Mouse (Mus musculus) layer of hippocampus, adult 9-10 months (tissue): ENCODE data around the gene Hmga1.

Experiments
- DNase-seq: peaks from one replicate; pipeline ENCODE4 v3.0.0; 2022; ENCODE audit warnings: low spot score

Gene Hmga1

GRCm38 (mm10) chr17:27556315-27557011 is at the start of gene Hmga1:
Hmga1 (plus strand) TSS chr17:27556497.
- DNase-seq = no peak

DNA sequence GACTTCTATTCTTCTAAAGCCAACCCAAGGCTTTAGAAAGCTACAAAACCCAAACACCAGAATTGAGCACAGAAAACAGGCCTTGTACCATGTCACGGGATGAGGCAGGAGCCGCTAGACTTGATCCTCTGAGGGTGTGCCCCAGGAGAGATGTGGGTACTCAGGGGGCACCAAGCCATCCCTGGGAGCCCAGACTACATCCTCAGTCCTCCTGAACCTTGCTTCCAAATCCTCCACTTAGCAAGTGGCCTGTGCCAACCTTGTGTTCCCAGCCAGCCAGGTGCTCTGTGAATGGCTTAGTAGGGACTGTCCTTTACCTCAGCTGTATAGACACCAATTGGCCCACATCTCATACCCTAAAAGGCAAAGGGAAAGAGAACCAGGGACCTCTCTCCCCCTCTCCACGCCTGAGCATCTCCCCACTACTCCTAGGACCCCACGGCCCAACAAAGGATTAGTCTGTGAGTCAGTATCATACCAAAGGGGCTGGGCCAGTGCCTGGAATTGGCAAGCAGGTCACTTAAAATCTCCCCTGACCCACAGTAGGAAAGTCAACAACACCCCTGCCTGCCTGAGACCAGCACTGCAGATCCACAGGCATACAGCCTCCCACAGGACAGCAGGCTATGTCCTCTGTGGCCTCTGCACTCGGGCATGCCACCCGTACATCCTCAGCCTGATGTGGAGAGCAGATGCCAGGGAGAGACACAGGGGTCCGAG is 49.3 kb upstream of the Hmga1 start:
- no peak for DNase-seq

DNA sequence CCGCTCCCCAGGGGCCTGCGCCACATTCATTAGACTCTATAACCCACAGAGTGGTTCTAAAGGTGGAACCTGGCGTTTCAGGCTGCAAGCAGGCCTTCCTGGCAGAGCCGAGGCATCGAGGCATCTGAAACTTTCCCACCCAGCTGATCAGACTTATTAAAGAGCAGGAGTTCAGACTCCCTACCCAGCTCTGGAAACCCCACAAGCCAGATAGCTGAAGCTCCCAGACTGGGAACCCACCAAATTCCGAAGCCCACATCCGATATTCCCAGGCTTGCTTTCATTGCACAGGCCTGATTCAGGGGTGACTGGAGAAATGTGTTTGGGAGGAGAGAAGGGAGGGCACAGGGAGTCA is 48.7 kb upstream of the Hmga1 start:
- no peak for DNase-seq

- DNase-seq = no peak
Observed at GRCm38 (mm10) chr17:27508002-27508401, 48.3 kb upstream of the Hmga1 start.

DNA sequence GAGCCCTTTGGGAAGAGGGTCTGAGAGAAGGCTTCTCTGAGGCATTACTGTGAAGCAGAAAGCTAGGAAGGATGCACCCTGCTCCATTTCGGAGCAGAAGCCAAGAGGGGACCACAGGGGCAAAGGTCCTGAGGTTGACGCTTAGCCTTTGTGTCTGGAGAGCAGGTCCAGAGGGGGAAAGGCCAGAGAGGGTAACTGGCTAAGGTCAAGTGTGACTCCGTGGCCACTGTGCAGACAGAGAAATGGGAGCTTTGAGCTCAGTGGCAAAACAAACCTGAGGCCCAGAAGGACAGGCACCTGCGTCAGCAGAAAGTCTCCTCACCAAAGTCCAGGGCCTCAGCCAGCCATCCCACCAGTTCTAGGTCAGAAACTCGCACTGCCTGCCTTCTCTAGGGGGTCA is 47.8 kb upstream of the Hmga1 start:
- DNase-seq = no peak

DNA sequence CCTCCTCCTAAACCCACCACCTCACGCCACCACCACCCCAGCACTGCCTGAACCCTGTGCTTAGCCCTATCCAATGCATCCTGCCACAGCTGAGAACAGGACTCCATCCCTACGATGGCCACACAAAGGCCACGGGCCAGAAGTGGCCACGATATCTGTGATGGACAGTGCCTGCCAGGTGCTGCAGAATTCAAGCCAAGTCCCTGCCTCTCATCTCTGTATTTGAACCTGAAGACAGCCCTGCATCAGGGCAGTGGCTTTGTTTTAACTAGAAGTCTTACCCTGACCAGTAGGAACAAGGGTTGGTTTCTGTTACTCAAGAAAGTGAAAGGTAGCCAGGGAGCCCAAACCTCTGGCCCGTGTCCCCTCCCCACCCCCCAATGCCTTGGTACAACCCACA is 47.2 kb upstream of the Hmga1 start:
- DNase-seq = no peak

DNA sequence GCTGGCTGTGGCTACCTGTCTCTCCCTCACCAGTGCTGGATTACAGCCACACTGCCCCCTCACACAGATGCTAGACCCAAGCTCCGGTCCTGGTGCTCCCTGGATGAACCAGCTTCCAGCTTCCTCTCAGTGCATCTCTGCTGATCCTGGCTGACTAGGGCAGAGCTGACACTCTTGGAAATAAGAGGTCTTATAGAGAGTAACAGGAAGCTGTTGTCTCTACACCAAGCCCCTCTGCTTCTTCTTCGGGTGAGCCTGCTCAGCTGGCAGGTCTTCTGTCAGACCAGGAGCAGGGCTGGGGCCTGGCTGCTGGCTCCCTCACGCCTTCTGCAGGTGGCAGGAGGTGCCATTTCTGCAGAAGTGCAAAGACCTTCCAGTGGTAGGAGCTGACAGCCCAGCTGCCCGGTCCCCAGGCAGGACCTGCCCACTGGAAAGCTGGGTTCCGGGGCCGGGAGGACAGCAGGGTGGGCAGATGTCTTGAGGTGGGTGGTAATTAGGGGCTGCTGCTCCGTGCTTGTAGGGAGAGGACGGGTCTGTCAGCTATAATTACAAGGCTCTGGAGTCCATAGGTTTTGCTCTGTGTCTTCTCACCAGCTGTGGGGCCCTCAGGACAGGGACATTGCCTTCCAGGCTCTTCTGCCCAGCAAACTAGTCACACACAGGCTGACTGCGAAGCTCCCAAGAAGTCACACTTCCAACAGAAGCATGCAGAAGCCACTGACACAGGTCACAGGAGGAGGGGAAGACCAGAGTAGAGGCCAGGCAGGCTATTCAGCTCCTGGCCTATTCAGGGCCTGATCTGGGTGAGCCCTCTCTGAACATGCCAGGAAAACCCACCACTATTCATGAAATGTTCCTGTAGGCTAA is 45.8 kb upstream of the Hmga1 start:
- DNase-seq = no peak

- DNase-seq = no peak
Observed at GRCm38 (mm10) chr17:27511125-27511735, 45.1 kb upstream of the Hmga1 start.

DNA sequence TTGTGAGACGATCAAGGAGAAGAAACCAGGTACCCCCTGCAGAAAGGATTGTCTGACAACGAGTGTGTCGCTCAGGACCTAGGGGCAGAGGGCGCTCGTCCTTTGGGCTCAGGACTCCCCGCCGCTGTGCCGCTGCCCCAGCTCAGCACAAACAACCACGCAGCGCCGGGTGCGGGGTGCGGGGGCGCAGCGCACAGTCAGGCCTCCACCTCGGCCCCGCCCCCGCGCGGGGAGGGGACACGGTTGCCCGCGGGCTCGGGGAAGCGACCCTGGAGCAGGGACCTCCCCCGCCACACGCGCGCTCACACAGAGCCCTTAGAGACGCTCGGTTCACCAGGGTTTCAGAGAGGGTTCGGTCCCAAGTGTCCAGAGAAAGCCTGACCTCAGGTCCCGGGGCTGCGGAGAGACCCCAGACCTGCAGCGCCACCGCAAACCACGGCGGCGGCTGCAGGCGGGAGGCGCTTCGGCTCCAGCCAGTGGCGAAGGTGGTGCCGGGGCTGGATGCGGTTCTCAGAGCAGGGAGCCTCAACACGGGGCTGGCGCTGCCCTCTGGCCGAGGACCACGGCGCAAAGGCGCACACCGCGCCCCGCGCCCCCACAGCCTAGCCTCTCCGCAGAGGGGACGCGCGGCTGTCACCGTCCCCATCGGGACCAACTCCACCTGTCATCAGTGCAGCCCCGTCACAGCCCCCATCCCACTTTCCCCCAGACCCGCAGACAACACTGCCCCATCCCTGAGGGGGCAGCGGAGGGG is 44.3 kb upstream of the Hmga1 start:
- DNase-seq = no peak

DNA sequence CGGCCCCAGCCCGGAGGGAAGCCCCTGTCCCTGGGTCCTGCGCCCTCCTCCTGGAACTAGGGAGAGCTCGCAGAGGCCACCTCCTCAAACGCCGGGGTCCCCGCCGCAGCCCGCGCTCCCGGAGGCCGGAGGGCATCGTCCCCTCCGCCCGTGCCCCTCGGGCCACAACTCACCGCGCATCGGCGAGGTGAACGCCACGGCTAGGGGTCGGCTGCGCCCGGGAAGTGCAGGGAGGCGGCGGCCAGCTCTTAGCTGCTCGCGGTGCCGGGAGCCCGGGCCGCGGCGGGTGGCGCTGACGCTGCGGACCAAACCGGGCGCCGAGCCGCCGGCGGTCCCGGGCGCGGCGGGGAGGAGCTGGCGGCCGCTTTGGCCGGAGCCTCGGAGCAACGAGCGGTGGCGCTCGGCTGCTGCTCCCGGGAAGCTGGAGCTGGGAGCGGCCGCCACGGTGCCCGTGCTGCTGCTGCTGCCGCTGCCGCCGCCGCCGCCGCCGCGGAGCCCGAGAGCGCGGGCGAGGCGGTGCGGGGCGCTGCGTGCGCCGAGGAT is 43.6 kb upstream of the Hmga1 start:
- DNase-seq = no peak

DNA sequence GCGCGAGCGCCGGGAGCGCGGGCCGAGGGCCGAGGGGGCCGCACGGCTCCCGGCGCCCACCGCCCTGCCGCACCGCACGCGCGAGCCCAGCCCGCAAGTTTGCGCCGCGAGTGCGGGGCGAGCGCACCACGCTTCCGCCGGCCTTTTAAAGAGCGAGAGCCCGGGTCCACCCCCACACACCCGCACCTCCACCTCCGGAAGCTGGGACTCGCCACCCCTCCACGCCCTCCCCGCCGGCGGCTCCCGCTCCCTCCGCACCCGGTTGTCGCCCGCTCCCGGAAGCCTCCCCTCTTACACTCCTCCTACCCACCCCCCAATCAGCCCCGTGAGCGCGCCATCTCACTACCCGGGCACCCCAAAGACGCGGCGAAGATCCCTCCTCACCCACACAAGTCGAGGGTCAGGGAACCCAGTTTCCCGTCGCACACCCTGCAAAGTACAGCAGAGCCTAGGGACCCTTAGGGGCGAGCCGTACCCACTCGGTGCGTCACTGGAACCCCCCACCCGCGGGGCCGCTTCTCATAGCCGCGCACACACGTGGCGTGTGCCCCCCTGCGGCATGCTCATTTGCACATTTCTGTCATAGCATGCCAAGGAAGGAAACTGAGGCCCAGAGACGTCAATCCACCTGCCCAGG is 42.9 kb upstream of the Hmga1 start:
- no peak for DNase-seq

- DNase-seq = no peak
Observed at GRCm38 (mm10) chr17:27513916-27514762, 42.2 kb upstream of the Hmga1 start.

DNA sequence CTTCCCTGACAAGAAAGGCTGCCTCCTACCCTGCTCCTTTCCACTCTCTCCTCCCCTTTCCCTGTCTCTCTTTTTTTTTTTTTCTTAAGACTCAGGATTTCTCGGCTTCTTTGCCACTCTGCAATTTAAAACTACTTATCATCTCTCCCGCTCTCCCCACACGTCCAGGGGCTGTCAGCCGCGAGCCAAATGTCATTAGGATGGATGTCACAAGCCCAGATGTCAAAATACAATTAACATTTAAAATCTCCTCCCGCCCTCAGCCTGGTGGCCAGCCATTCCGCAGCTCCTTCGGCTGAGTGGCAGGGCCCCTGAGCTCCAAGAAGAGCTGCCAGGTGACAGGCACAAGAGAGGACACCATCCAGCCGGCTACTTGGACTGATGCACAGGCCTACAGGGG is 38.0 kb upstream of the Hmga1 start:
- DNase-seq = no peak

DNA sequence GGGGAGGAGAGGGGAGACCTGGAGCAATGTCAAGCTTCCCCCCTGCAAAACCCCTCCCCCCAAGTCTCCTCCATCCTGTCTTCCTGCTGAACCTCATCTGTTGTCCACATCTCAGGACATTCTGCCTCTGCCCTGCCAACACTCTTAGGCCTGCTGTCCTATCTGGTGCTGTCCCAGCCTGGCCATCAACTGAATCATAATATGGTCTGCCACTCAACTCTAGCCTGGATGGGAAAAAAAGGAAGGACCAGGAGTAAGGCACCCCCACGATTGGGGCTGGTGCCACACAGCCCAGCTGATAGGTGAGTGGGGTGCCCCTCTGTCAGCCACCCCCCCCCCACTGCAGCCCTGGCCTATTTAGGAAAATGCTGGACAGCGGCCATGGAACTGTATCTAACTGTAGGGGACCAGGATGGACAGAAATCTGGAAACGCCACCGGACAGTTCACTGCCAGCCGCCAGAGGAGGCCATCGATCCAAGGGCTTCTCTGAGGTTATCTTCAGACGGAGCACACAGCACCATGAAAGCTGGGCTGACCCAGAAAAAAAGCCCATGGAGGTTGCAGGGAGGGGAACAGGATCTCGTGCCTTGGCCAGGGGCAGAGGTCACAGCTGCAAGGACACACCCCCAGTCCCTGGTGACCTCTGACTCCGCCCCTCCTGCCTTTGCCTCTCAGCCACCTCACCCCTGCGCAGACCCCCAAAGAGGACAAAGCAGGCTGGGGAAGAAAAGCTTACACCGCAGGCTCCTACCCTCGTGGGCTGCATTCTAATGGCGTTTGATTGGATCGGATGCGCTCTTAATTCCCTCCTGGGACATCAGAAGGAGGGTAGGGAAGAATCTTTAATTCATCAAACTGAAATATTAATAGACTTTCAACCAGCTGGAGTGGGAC is 37.3 kb upstream of the Hmga1 start:
- no peak for DNase-seq

DNA sequence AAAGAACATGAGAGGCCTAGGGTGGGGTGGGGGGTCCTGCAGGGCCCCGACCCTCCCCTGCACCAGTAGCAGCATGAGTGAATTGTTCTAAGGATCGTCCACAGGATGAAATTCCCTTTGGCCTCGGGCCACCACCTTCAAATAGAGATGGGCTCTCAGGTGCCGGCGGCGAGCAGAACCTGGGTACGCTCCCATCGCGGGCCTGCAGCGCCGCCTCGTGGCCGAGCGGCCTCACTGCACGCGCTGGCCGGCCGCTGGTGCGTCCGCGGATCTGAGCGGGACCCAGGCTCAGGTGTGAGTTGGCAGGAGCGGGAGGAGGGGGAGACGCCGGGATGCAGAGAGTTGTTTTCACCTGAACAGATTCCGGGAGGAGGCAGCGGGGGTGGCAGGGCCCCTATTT is 35.7 kb upstream of the Hmga1 start:
- DNase-seq = no peak

DNA sequence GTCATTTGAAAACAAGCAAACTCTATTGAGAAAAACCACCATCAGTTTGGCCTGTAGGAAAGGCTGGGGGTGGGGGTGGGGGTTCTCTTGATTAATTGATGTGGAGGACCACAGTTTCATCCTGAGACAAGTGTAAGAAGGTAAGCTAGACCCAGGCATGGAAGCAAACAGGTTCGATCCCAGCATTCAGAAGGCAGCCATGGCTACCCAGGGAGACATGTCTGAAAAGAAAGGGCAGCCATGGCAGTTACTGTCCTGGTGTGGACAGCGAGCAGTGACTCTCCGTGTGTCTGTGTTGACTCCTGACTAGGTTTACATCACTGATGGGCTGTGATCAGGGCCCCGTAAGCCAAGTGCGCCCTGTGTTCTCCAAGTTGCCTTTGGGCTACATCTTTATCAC is 35.0 kb upstream of the Hmga1 start, which contains the start of gene Grm4:
Gene Grm4, minus strand, starts transcription at position 101 of the 400 bp plus-strand sequence.
- DNase-seq = no peak

DNA sequence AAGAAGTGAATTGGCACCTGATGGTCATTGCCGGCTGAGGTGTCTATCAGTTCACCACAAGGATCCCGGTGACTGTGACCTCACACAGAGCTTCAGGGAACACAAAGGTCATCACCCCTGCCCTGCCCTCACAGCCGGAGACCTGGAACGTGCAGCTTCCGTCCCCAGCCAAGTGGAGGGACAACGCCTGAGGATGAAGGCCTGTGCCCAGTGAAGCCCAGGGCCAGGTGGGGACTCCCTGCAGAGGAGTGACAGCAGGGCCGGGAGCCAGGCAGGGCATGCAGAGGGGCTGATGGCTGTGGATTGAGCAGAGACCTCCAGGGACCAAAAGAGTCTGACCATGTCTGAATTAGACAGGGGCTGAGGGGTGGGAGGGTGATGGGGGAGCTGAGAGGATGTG is 33.2 kb upstream of the Hmga1 start:
- no peak for DNase-seq

DNA sequence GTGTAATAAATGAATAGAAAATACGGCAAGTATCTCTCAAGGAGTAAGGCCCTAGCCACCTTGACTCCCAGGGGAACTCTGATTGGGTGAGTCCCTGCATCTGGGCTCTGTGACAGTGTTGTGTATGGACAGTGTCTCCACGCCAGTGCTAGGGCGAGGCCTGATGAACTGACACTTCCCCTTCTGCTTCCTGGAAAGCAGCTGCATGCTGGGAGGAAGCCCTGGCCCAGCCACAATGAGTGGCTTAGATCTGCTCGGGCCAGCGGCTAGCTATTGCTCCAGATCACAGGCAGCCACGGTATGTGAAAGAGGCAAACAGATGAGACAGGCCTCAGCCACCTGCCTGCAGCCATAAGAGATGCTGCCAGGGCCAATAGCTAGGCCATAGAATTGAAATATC is 29.1 kb upstream of the Hmga1 start:
- no peak for DNase-seq

- no peak for DNase-seq
Observed at GRCm38 (mm10) chr17:27528030-27528429, 28.3 kb upstream of the Hmga1 start.
